Mouse (Mus musculus): ENCODE results near the gene Helz2. TPM values are rescaled to one million over a fixed set of nuclear protein-coding genes. Genes with fewer than 3 reads are reported as not detected.

Gene Helz2
- polyA plus RNA-seq, 1 experiment from 2014 or later: 0.37 TPM

DNA sequence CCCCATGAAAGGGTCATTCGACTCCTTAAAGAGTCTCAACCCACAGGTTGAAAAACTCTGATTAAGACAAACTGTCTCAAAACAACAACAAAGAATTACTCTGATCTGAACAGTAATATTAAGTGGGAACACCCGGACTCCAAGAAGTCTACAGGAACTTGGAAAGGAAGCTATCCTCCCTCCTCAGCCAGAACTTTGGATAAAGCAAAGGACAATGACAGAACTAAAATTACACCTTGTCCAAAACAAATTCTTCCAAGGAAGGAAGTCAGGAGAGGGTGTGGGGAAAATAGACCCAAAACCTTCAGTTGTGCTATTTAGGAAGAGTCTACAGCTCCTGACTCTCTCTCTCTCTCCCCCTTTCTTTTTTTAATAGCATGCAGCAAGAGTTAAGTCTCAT lies 30.3 kb upstream of the Helz2 start:
- Histone ChIP-seq H3K4me2 (no peak overlapping the region), H3K9me3 (replicated peaks) (no peaks in the 10 kb centered on the region), H3K9ac (replicated peaks) (no peak overlapping the region), H3K27ac (replicated peaks) (no peak overlapping the region), H3K4me3 (replicated peaks) (no peak overlapping the region), H3K4me1 (no peaks in the 10 kb centered on the region), H3K36me3 (peaks cover 44% of the 10 kb centered on the region), H3K27me3 (replicated peaks) (no peaks in the 10 kb centered on the region)
- WGBS: 95% methylated on average over 2 of the region's 2 CpGs
- ATAC-seq (ENCODE audit: low FRiP score): no peak

DNA sequence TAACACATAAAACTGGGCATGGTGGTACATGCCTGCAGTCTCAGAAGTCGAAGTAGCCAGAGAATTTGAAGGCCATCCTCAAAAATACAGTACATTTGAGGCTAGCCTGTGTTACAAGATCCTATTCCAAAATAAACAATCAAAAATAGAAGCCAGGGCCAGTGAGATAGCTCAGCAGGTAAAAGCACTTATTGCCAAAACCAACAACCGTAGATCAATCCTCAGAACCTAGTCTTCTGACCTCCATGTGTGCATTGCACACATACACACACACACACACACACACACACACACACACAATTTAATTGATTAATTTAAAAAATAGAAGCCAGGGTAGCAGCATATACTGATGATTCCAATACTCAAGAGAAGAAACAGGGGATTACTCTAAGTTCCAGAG lies 25.0 kb upstream of the Helz2 start:
- ATAC-seq (ENCODE audit: low FRiP score): no peak
- H3K9ac ChIP-seq (replicated peaks): no peak overlapping the region
- no peaks in the 10 kb centered on the region for H3K4me1 ChIP-seq
- H3K4me2 ChIP-seq: no peak overlapping the region
- H3K27me3 ChIP-seq (replicated peaks): no peaks in the 10 kb centered on the region
- 92% methylated on average over 2 of the region's 2 CpGs for WGBS
- H3K36me3 ChIP-seq: peaks cover 61% of the 10 kb centered on the region
- no peaks in the 10 kb centered on the region for H3K9me3 ChIP-seq (replicated peaks)
- H3K4me3 ChIP-seq (replicated peaks): no peak overlapping the region
- H3K27ac ChIP-seq (replicated peaks): no peak overlapping the region

DNA sequence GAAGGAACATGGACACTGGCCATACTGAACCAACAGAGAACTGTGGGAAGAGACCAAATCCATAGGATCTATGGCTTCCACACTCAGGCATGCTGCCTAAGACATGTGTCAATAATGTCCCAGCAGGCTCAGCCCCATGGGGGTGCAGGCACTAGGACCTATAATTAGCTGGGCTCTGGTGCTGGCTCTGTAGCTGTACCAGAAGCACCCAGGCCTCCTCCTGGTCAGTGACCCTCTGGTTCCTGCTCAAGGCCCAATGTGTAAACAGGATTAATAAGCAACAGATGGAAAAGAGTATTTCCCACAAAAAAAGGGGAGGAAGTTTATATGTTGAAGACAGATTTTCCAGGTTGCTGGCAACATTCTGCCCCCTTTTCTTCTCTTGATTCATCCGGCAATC lies 11.4 kb upstream of the Helz2 start:
- no peak overlapping the region for H3K4me3 ChIP-seq (replicated peaks)
- no peak overlapping the region for H3K27ac ChIP-seq (replicated peaks)
- H3K9ac ChIP-seq (replicated peaks): no peak overlapping the region
- H3K27me3 ChIP-seq (replicated peaks): no peaks in the 10 kb centered on the region
- no peak overlapping the region for H3K4me2 ChIP-seq
- no peak for ATAC-seq (ENCODE audit: low FRiP score)
- 100% methylated on average over 1 of the region's 1 CpGs for WGBS
- H3K9me3 ChIP-seq (replicated peaks): no peaks in the 10 kb centered on the region
- peaks cover 63% of the 10 kb centered on the region for H3K36me3 ChIP-seq
- H3K4me1 ChIP-seq: no peaks in the 10 kb centered on the region

DNA sequence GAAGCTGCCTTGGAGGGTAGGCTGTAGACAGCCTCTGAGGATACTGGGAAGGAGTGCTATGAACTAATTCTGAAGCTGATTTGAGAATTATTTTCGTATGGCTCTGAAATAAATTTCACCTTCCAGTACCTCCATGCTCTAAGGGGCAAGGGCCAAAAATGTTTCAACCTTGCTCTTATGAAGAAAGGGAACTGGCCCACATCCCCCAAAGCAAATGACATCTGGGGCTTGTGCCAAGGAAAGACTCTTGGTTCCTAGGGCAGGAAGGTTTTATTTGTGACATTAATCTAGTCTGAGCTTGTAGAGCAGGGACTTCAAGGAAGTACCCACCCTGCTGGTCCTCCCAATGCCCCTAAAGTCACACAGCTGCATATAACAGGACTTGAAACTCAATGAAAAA lies 10.0 kb upstream of the Helz2 start:
- H3K9ac ChIP-seq (replicated peaks): no peak overlapping the region
- H3K4me2 ChIP-seq: no peak overlapping the region
- H3K27me3 ChIP-seq (replicated peaks): no peaks in the 10 kb centered on the region
- no peak overlapping the region for H3K27ac ChIP-seq (replicated peaks)
- H3K36me3 ChIP-seq: peaks cover 54% of the 10 kb centered on the region
- no peak overlapping the region for H3K4me3 ChIP-seq (replicated peaks)
- no peaks in the 10 kb centered on the region for H3K9me3 ChIP-seq (replicated peaks)
- WGBS: 87% methylated on average over 1 of the region's 1 CpGs
- ATAC-seq (ENCODE audit: low FRiP score): no peak
- no peaks in the 10 kb centered on the region for H3K4me1 ChIP-seq

DNA sequence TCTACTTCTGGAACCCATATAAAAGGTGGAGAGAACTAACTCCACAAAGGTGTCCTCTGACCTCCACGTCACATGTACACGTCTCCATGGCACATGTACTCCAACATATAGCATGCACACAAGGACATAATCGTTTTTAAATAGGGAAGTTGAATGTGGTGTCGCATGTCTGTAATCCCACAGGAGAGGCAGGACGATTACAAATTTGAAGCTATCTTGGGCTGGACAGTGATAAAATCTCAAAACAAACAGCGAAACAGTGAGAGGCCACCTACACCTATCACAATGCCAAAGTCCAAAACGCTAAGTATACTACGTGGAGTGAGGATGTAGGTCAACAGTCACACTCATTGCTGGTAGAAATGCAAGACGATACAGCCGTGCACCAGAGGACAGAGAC lies 7.4 kb upstream of the Helz2 start:
- Histone ChIP-seq H3K9me3 (replicated peaks) (no peaks in the 10 kb centered on the region), H3K4me2 (no peak overlapping the region), H3K9ac (replicated peaks) (no peak overlapping the region), H3K27ac (replicated peaks) (no peak overlapping the region), H3K27me3 (replicated peaks) (no peaks in the 10 kb centered on the region), H3K4me1 (no peaks in the 10 kb centered on the region), H3K4me3 (replicated peaks) (no peak overlapping the region), H3K36me3 (peaks cover 31% of the 10 kb centered on the region)
- ATAC-seq (ENCODE audit: low FRiP score): no peak
- 90% methylated on average over 10 of the region's 10 CpGs for WGBS

DNA sequence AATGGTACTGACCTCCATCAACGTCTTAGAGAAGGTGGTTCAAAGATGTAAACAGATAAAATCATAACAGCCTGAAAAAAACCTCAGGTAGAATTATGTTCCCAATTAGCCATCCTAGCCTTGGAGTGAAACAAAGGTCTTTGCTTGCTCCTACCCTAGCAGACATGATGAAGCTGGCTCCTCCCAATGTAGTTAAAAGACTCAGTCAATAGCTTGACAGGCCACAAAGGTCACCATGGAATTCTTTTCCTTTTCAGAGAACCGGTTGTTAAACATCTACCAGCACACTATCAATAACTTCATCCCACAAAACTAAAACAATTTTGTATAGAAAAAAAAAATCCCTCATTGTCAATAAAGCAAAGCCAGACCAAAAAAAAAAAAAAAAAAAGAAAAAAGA lies 3.2 kb upstream of the Helz2 start:
- no peak overlapping the region for H3K4me3 ChIP-seq (replicated peaks)
- H3K9ac ChIP-seq (replicated peaks): no peak overlapping the region
- no peaks in the 10 kb centered on the region for H3K36me3 ChIP-seq
- no peaks in the 10 kb centered on the region; the same call in 1 of the 2 replicates for H3K4me1 ChIP-seq
- H3K4me2 ChIP-seq: no peak overlapping the region
- H3K27ac ChIP-seq (replicated peaks): no peak overlapping the region
- ATAC-seq (ENCODE audit: low FRiP score): no peak
- H3K9me3 ChIP-seq (replicated peaks): no peaks in the 10 kb centered on the region
- H3K27me3 ChIP-seq (replicated peaks): no peaks in the 10 kb centered on the region
- 24% methylated on average over 2 of the region's 2 CpGs for WGBS

DNA sequence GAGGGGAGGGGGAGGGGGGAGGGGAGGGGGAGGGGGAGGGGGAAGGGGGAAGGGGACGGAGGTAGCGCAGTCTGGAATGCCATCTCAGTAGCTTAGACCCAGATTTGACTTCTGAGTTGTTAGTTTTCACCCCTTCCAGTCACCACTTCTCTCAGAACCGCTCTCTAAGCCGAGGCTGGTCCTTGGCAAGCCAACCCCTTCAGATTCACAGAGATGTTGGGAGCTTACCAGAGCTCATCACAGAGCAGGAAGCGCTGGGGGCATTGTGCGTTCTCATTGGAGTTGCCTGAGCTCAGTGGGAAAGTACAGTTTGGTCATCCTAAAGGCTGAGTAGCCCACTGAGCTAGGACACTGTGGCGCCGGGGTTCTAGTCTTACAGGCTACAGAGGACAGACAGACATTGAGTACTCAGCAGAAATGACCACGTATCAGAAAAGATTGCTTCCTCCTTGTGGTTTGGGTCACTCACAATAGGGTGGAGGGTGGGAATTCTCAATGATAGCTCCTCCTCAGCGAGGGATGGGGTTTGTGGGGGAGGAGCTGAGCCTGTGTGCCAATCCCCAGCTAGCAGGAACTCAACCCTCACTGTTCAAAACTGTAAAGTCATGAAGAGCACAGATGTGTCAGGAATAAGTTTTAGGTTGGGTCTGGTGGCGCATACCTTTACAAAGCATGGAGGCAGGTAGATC lies 2.0 kb upstream of the Helz2 start:
- Histone ChIP-seq H3K4me3 (replicated peaks) (no peak overlapping the region), H3K27ac (replicated peaks) (no peak overlapping the region), H3K9me3 (replicated peaks) (no peaks in the 10 kb centered on the region), H3K36me3 (no peaks in the 10 kb centered on the region), H3K9ac (replicated peaks) (no peak overlapping the region), H3K4me1 (no peaks in the 10 kb centered on the region; the same call in 1 of the 2 replicates), H3K4me2 (no peak overlapping the region), H3K27me3 (replicated peaks) (no peaks in the 10 kb centered on the region)
- ATAC-seq (ENCODE audit: low FRiP score): no peak
- 49% methylated on average over 11 of the region's 11 CpGs for WGBS

DNA sequence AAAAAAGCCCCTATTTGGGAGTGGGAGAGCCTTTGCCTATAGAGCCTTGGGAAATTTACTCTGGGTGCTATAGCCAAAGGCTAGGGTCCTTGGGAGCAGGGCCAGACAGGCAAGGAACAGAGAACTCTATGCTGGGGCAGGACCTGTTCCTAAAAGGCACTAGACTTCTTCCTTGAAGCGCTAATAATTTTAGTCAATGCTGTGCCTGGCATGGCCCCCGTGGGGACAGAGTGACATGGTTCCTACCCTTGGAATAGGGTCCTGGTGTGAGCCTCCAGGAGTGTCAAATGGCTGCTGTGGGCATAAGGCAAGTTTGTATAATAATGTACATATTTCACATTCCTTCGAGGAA lies 463 bp upstream of the Helz2 start:
- no peaks in the 10 kb centered on the region for H3K36me3 ChIP-seq
- H3K9ac ChIP-seq (replicated peaks): no peak overlapping the region
- WGBS: 63% methylated on average over 3 of the region's 3 CpGs
- no peaks in the 10 kb centered on the region; the same call in 1 of the 2 replicates for H3K4me1 ChIP-seq
- ATAC-seq (ENCODE audit: low FRiP score): no peak
- H3K4me2 ChIP-seq: peak overlapping the region; percentile 47
- no peaks in the 10 kb centered on the region for H3K27me3 ChIP-seq (replicated peaks)
- no peaks in the 10 kb centered on the region for H3K9me3 ChIP-seq (replicated peaks)
- H3K27ac ChIP-seq (replicated peaks): no peak overlapping the region
- no peak overlapping the region for H3K4me3 ChIP-seq (replicated peaks)

DNA sequence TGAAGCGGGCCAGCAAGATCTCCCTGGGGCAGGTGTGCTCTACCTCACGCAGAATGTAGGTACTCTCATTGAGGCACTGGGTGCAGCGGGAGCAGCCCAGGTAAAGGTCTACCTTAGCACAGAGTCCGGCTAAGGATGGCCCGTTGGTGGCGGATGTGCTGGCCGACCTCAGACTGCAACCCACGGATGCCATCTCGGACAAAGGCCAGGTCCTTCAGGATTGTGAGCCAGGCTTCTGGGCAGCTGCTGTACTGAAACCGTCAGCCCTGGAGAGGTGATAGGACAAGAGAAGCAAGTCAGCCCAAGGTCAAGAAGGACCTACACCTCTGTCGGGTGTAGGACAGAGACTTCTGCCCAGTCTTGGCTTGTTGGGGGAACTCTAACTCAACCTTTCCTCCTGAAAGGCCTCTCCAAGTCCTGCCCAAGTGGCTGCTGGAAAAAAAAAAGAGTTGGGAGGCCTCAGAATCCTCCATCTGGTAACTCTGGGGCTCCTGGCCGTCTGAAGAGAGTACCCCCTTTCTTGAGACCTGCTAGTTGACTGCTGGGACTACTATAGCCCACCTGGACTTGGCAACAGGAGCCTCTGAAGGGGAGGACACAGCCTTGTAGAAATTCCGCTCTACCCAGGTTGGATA lies 904 bp downstream of the Helz2 start:
- 0 out of 2 replicates have a peak overlapping the region, but pooled peaks have one; percentile 47 for H3K4me2 ChIP-seq
- 92% methylated on average over 13 of the region's 13 CpGs for WGBS
- H3K9me3 ChIP-seq (replicated peaks): no peaks in the 10 kb centered on the region
- H3K9ac ChIP-seq (replicated peaks): no peak overlapping the region
- no peaks in the 10 kb centered on the region; the same call in 1 of the 2 replicates for H3K4me1 ChIP-seq
- no peak overlapping the region for H3K4me3 ChIP-seq (replicated peaks)
- no peaks in the 10 kb centered on the region for H3K27me3 ChIP-seq (replicated peaks)
- no peak overlapping the region for H3K27ac ChIP-seq (replicated peaks)
- ATAC-seq (ENCODE audit: low FRiP score): no peak
- H3K36me3 ChIP-seq: no peaks in the 10 kb centered on the region

DNA sequence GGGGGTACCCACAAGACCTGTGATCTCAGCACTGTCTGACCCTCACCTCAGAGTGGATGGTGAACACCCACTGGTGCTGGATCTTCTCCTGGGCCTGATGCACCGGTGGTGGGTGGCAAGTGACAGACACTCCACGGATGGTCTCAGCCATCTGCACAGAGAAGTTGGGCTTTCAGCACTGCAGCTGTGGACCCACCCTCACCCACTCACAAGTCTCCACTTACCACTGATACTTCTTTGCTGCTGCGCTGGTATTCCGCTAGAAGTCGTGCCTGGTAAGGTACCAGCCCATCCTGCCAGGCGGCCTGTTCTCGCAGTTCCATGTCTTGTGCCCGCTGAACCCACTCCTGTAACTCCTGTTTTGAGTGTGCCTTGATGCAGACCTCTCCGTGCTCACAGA lies 2.6 kb downstream of the Helz2 start:
- Histone ChIP-seq H3K9ac (replicated peaks) (no peak overlapping the region), H3K4me3 (replicated peaks) (no peak overlapping the region), H3K4me2 (no peak overlapping the region), H3K9me3 (replicated peaks) (no peaks in the 10 kb centered on the region), H3K4me1 (no peaks in the 10 kb centered on the region; the same call in 1 of the 2 replicates), H3K27me3 (replicated peaks) (no peaks in the 10 kb centered on the region), H3K36me3 (no peaks in the 10 kb centered on the region), H3K27ac (replicated peaks) (no peak overlapping the region)
- no peak for ATAC-seq (ENCODE audit: low FRiP score)
- 94% methylated on average over 9 of the region's 9 CpGs for WGBS

DNA sequence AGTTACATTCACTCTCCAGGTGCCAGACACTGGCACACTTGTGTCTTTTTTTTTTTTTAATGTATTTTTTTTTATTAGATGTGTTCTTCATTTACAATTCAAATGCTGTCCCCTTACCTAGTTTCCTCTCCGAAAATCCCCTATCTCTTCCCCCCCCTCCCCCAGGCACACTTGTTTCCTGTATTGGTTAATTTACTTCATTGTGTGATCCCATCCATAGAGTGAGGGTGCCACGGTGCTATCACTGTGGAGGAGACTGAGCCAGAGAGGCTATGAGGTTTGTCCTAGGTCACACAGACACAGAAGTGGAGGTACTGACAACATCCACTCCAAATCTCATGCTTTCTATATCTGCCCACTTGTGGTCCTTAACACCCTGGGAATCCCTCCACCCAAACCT lies 3.0 kb downstream of the Helz2 start:
- H3K36me3 ChIP-seq: no peaks in the 10 kb centered on the region
- no peak for ATAC-seq (ENCODE audit: low FRiP score)
- no peaks in the 10 kb centered on the region for H3K9me3 ChIP-seq (replicated peaks)
- H3K27ac ChIP-seq (replicated peaks): no peak overlapping the region
- no peak overlapping the region for H3K4me3 ChIP-seq (replicated peaks)
- no peak overlapping the region for H3K4me2 ChIP-seq
- 67% methylated on average over 2 of the region's 2 CpGs for WGBS
- H3K4me1 ChIP-seq: no peaks in the 10 kb centered on the region; the same call in 1 of the 2 replicates
- H3K27me3 ChIP-seq (replicated peaks): no peaks in the 10 kb centered on the region
- H3K9ac ChIP-seq (replicated peaks): no peak overlapping the region

DNA sequence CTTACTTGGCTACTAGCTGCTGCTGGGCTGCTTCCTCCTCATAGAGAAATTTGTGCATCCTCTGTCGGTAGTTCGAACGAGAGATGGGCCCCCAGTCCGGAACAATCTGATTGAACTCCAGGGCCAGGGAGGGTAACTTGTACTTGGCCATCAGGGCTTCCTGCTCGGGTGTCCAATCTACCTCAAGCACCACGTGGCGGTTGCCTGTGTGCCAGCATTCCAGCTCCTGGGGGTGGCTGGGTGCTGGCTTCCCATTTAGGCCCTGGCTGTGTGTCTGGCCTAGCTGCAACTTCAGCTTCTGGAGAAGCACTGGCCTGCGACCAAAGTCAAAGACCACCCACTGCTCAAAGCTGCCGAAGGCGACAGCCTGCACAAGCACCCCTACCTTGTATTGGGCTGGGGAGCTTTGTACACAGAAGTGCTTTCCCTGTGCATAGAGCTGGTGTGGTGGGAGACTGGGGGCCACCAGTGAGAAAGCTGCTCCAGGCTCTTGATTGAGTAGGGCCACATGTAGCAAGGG lies 3.7 kb downstream of the Helz2 start:
- Histone ChIP-seq H3K9ac (replicated peaks) (no peak overlapping the region), H3K4me3 (replicated peaks) (no peak overlapping the region), H3K27ac (replicated peaks) (no peak overlapping the region), H3K9me3 (replicated peaks) (no peaks in the 10 kb centered on the region), H3K36me3 (no peaks in the 10 kb centered on the region), H3K4me2 (no peak overlapping the region), H3K4me1 (no peaks in the 10 kb centered on the region; the same call in 1 of the 2 replicates), H3K27me3 (replicated peaks) (no peaks in the 10 kb centered on the region)
- ATAC-seq (ENCODE audit: low FRiP score): no peak
- 80% methylated on average over 10 of the region's 10 CpGs for WGBS

Data from neural tube, embryonic 15.5 days (tissue).